Mouse (Mus musculus) cerebellum, postnatal 36 days (tissue): ENCODE data around the gene Ppp1r15b.

Source experiments
- DNase-seq, 2 experiments: peaks; one replicate each; pipeline ENCODE4 v3.0.0; 2021 to 2022; ENCODE audit warnings: mixed read lengths in 2 of 2

Gene Ppp1r15b

DNA sequence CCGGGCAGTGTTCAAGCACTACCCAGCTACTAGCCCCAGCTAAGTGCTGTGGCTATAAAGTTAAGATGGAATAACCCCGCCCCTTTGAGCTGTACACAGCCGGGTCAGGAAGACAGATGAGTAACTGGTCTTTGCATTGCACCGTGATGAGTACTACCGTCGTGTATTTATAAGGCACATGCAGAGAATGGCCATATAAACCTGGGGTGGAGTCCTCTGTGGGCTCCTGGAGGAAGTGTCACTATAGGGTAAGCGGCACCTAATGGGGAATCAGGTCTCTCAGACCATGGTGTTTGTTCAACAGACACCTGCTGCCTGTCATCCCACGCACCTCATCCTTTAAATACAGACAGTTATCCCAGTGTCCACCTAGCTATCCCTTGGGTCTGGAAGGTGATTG lies 32.0 kb downstream of the Ppp1r15b start:
- no peak for DNase-seq

DNA sequence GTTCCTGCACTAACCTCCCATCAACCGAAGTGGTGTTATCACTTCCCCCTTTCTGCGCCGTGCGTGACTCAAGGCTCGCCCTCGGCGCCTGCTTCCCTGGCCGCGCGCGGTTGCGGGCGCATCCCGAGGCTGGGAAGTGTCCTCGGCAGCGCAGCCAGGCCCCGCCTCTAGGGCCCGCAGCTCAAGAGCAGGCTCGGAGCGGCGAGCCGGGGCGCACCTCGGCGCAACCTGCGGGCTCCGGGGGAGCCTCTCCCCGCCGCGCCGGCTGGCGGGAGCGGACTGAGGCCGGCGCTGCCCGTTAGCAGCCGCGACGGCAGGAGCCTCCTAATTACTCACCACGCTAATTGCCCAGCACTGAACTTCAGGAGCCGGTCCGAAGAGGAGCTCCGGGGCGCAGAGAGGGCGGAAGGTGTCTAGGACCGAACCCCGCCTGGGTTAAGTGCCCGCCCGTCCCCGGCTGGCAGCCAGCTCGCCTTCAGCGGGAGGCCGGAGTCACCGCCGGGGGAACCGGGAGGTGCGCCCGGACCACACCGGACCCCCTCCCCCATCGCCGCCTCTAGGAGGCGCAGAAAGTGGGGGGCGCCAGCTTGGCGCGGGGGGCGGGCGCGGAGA lies 33.0 kb downstream of the Ppp1r15b start, which contains the start of gene Plekha6:
Gene Plekha6, plus strand, starts transcription at position 391 of the 612 bp plus-strand sequence.
- DNase-seq = peak in 1 of 2 experiments; percentile 23

- DNase-seq = no peak
Observed at GRCm38 (mm10) chr1:133164591-133165011, 33.7 kb downstream of the Ppp1r15b start.

GRCm38 (mm10) chr1:133165111-133165510 lies 34.2 kb downstream of the Ppp1r15b start:
- DNase-seq = no peak

- DNase-seq = no peak
Observed at GRCm38 (mm10) chr1:133168318-133169060, 37.5 kb downstream of the Ppp1r15b start.

DNA sequence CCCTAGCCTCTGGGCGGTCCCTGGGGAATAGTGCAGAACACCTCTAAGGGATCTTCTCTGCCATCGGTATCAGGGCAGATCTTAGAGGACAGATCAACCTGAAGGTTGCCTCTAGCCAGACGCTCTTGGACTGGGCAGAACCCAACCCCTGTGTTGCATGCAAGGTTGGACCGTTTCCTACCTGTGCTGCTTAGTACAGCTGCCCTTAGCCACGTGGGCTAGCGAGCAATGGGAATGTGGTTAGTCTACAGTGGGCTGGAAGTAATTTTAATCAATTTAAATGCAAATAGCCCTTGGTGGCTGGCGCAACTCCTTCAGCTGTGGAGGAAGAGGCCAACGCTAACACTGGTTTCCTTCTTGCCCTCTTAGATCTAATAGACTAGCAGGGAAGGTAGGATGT lies 39.3 kb downstream of the Ppp1r15b start:
- DNase-seq = no peak

- DNase-seq = no peak
Observed at GRCm38 (mm10) chr1:133171357-133171756, 40.4 kb downstream of the Ppp1r15b start.

- no peak for DNase-seq
Observed at GRCm38 (mm10) chr1:133175150-133175549, 44.2 kb downstream of the Ppp1r15b start.

DNA sequence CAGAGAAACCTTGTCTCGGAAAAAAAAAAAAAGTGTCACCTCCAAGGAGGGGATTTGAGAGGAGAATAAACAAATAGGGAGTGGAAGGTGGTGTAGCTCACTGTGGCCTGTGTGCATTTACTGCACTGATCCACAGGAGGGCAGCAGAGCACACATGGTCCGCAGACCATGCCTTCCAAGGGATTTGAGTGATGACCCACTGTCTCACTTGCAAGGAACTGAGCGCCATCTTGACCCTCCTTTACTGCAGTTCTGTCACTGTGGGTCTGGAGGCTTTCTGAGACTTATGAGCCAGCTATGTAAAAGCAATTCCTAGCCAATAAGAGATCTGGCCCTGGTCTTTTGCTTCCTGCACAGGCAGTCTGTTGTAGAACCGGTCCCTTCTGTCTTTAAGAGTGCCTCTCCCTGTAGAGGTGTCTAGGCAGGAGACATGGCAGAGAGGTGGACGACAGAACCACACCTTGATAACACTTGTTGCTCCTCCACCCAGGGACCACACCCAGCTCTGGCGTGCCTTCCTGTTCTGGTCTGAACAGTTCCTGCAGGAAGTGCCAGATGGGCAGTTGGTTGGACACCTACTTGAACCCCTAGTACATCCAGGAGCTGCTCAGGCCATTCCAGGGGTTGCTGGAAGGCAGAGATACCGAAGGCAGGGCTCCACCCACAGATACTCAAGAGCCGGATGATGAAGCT lies 46.7 kb downstream of the Ppp1r15b start:
- peak; percentile 67 to 69 for DNase-seq

GRCm38 (mm10) chr1:133178732-133179440 lies 47.9 kb downstream of the Ppp1r15b start:
- DNase-seq = peak; percentile 73 to 77

DNA sequence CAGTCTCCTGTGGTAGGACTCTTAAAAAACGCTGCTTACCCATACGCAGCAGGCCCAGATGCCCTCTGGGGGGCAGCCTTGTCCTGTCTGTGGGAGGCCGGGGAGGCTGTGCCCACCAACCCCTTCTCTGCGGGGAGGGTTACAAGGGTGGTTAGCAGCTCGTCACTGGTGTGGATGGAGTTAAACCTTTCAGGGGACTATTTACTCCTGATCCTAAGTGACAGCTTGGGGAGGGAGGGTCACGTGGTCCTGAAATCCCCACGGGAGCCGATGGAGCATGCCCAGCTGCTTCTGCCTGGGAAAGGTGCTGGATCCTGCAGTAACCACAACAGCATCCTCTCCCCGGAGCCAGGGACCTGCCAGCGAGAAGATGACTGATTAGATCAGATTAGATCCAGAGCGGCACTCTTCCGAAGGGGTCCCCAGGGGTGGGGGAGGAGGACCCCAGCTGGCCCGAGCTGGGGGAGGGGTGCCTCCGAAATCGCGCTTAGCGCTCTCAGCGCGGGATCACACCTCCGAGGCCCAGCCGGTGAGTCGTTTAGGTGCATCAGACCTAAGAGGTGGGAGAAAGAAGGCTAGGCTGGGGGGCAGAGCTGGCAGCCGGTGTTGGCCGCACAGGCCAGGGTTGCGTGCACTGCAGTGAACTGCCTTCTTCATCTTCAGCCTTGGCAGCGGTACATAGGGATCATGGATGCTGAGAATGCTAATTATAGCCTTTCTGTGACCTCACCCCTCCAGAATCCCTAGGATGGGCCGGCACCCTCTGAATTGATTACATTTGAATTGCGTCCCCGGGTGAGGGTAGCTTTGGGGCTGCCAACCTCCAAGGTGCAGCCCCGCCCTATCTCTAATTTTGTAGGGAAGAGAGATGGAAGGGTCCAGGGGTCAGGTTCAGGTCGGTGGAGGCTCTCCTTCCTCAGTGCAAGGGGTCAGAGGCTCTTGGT lies 50.4 kb downstream of the Ppp1r15b start:
- DNase-seq = peak; percentile 72 to 76

DNA sequence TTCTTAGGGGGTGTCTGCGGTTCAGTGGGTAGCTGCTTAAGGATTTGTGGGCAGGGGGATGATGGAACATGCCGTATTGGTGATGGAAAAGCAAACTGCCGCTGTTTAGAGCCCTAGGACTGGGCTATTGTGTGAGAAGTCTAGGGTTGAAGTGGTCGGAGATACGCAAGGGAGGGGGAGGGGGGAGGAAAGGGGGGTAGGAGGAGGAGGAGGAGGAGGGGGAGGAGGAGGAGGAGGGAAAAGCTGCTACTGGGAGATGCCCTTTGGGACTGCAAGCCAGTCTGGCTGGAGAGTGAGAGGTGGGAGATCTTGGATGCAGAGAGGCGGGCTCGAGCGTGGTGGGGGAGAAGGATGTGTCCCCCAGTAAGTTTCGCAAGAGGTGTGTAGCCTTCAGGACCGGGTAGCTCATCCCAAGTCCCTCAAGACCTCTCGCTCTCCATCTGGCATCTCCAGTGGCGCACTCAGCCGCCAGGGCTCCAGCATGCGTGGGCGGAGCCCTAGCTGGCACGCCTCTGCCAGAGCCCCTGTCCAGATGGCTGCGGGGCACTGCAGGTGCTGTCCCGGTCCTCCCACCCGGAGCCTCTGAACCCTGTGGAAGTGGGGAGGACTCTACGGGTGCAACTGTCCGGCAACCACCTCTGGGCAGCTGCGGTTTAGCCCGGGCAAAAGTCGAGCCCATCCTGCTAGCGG lies 51.2 kb downstream of the Ppp1r15b start:
- peak; percentile 47 to 60 for DNase-seq

DNA sequence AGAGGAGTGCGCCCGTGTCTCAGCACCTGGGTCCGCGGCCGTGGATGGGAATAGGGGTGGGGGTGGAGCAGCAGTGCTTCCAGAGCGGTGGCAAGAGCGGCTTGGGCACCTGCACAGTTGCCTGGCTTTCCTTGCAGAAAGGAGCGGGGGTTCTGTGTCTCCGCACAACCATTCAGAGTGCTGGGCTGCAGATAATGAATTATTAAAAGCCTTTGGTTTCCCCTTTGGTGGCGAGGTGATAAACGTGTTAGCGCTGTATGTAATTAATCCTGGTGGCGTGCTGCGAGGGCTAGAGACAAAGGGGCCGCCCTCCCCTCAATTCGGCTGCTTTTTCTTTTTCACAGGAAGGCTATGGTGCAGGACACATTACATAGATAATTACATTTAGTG lies 51.8 kb downstream of the Ppp1r15b start:
- DNase-seq = no peak

GRCm38 (mm10) chr1:133183141-133183925 lies 52.4 kb downstream of the Ppp1r15b start:
- DNase-seq = no peak

- DNase-seq = peak in 1 of 2 experiments; percentile 32
Observed at GRCm38 (mm10) chr1:133187948-133188680, 57.2 kb downstream of the Ppp1r15b start.

DNA sequence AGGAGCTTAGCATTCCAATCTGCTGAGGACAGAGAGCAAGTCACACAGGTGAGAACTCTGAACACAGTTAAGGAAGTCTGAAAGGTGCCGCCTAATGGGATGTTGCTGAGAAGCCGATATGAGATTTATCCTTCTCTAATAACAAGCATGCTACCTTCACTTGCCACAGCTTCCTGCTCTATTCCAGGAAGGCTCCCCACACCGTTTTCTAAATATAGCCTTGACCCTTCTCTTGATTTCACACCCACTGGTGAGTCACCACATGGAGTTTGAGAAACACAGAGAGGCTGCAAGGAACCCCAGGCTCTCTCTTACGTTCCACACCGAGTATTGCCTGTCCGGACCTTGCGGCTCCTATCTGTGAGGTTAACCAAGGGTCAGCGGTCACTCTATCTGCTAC lies 57.8 kb downstream of the Ppp1r15b start:
- no peak for DNase-seq
